Mouse (Mus musculus) neural tube, embryonic 13.5 days (tissue): ENCODE measurements at regions not wholly inside any gene's neighbourhood (a gene's known extent, or its start where the extent isn't known, plus 50 kb on each side); places are given as distances from the start of the nearest gene placed in this dataset.

ENCODE experiments used
- ATAC-seq: fragments of 200-750 bp; cut with Nextera tagmentation; 2 replicates; pipeline ENCODE4 v1.8.0; 2017; ENCODE audit warnings: low read depth, mild to moderate bottlenecking, moderate TSS enrichment, moderate library complexity
- H3K27ac ChIP-seq: fragments of 300-500 bp; sonication (generic); replicated peaks from 2 replicates; pipeline ENCODE4 v1.5.1; 2015; ENCODE audit warnings: moderate library complexity, mild to moderate bottlenecking, inconsistent platforms
- H3K27me3 ChIP-seq: fragments of 300-500 bp; sonication (generic); 2 replicates; pipeline ENCODE4 v1.6.1; 2015; ENCODE audit warnings: mild to moderate bottlenecking, inconsistent platforms
- H3K36me3 ChIP-seq: fragments of 300-500 bp; sonication (generic); 2 replicates; pipeline ENCODE4 v1.6.1; 2015; ENCODE audit warnings: mild to moderate bottlenecking, inconsistent platforms
- H3K4me1 ChIP-seq: fragments of 300-500 bp; sonication (generic); replicated peaks from 2 replicates; pipeline ENCODE4 v1.6.1; 2015; ENCODE audit warnings: inconsistent platforms
- H3K4me2 ChIP-seq: fragments of 300-500 bp; sonication (generic); 2 replicates; pipeline ENCODE4 v1.6.1; 2015; ENCODE audit warnings: inconsistent platforms, mild to moderate bottlenecking, moderate library complexity
- H3K4me3 ChIP-seq: fragments of 300-500 bp; sonication (generic); 2 replicates; pipeline ENCODE4 v1.5.1; 2015; ENCODE audit warnings: mild to moderate bottlenecking, inconsistent platforms
- H3K9ac ChIP-seq: fragments of 300-500 bp; sonication (generic); 2 replicates; pipeline ENCODE4 v1.6.1; 2015; ENCODE audit warnings: moderate library complexity, mild to moderate bottlenecking, inconsistent platforms
- H3K9me3 ChIP-seq: fragments of 300-500 bp; sonication (generic); 2 replicates; pipeline ENCODE4 v1.6.1; 2016; ENCODE audit warnings: inconsistent platforms
- WGBS: fragments of 180-500 bp; shearing (Covaris S2); methylation state at CpG from one replicate; pipeline ENCODE4 v1.1.7; 2015; 5-methylcytosine and 5-hydroxymethylcytosine counted together

GRCm38 (mm10) chr6:141041781-141042625, 207.1 kb upstream of the Pde3a start:
- Histone ChIP-seq H3K27me3 (no peaks in the 10 kb centered on the region), H3K4me3 (no peak overlapping the region), H3K36me3 (no peaks in the 10 kb centered on the region), H3K9me3 (no peaks in the 10 kb centered on the region), H3K4me1 (no peaks in the 10 kb centered on the region), H3K9ac (no peak overlapping the region), H3K27ac (no peak overlapping the region), H3K4me2 (no peak overlapping the region)
- 75% methylated on average over 16 of the region's 16 CpGs for WGBS
- no peak for ATAC-seq

GRCm38 (mm10) chr6:141048271-141048670, 200.8 kb upstream of the Pde3a start:
- Histone ChIP-seq H3K9me3 (no peaks in the 10 kb centered on the region), H3K4me2 (no peak overlapping the region), H3K4me1 (0 out of 2 replicates have a peak, but pooled peaks cover 5% of the 10 kb centered on the region), H3K27me3 (no peaks in the 10 kb centered on the region), H3K36me3 (no peaks in the 10 kb centered on the region), H3K27ac (no peak overlapping the region), H3K4me3 (no peak overlapping the region), H3K9ac (no peak overlapping the region)
- ATAC-seq = no peak
- 83% methylated on average over 2 of the region's 2 CpGs for WGBS

DNA sequence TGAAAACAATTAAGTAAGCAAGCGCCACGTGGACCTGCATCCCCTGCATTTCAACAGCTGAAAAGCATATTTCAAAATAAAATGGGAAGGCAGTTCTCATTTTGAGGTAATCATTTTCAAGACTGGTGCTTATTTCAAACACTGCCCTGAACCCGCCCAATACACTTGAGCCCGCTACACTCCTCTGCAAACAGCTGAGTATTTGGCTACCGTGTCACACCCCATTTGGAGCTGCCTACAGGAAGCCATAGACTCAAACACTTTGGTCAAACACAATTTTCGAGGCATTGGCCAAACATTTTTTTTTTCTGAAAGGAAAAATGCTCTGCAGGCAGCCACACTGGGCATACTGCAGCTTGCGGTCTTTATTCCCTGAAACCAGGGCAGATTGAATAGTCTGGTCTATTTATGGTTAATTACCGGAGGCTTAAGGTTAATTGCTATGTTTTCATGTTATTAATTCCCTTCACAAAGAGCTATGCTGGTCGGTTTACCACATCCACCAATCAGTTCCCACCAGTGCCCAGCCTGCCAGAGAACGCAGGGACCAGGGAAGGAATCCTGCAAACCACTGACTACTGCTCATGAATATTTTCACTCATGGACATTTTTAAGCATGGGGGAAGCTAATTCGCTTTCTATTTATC, 198.9 kb upstream of the Pde3a start:
- no peak for ATAC-seq
- Histone ChIP-seq H3K27me3 (no peaks in the 10 kb centered on the region), H3K4me2 (no peak overlapping the region), H3K4me3 (no peak overlapping the region), H3K36me3 (no peaks in the 10 kb centered on the region), H3K9me3 (no peaks in the 10 kb centered on the region), H3K9ac (no peak overlapping the region), H3K4me1 (0 out of 2 replicates have a peak, but pooled peaks cover 5% of the 10 kb centered on the region), H3K27ac (no peak overlapping the region; the same call in 1 of the 2 replicates)
- WGBS = 58% methylated on average over 11 of the region's 11 CpGs

DNA sequence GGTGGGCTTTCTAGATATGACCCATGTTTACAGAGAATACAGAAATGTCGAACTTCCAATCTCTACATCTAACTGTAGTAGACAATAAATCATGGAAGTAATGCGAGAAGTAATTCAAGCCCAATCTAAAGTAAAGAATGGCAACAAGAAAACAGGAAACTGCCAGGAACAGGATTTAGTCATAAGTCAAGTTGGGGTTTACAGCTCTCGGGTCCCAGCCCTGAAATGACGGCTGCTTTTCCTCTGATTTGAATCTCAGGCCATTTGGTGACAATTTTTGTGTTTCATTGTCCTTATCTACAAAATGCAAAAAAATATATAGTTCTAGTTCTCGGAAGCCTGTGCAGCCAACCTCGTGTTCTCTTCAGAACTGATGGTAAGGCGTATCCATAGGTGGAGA, 195.0 kb upstream of the Pde3a start:
- H3K27me3 ChIP-seq = no peaks in the 10 kb centered on the region
- H3K9me3 ChIP-seq = no peaks in the 10 kb centered on the region
- H3K27ac ChIP-seq = no peak overlapping the region
- WGBS = 84% methylated on average over 7 of the region's 7 CpGs
- no peak for ATAC-seq
- H3K4me2 ChIP-seq = no peak overlapping the region
- no peak overlapping the region for H3K9ac ChIP-seq
- 0 out of 2 replicates have a peak, but pooled peaks cover 5% of the 10 kb centered on the region for H3K4me1 ChIP-seq
- no peaks in the 10 kb centered on the region for H3K36me3 ChIP-seq
- H3K4me3 ChIP-seq = no peak overlapping the region

- 93% methylated on average over 11 of the region's 11 CpGs for WGBS
Measured at GRCm38 (mm10) chr6:141059250-141059916, 189.7 kb upstream of the Pde3a start.

GRCm38 (mm10) chr6:141065724-141066123, 183.3 kb upstream of the Pde3a start:
- Histone ChIP-seq H3K36me3 (no peaks in the 10 kb centered on the region), H3K9me3 (no peaks in the 10 kb centered on the region), H3K27me3 (no peaks in the 10 kb centered on the region), H3K4me1 (no peaks in the 10 kb centered on the region), H3K9ac (no peak overlapping the region), H3K4me2 (no peak overlapping the region), H3K4me3 (no peak overlapping the region), H3K27ac (no peak overlapping the region)
- no peak for ATAC-seq
- WGBS = 73% methylated on average over 4 of the region's 4 CpGs

More at GRCm38 (mm10) chr6:141059250-141059916, 189.7 kb upstream of the Pde3a start:
- Histone ChIP-seq H3K27ac (no peak overlapping the region), H3K36me3 (no peaks in the 10 kb centered on the region), H3K9me3 (no peaks in the 10 kb centered on the region), H3K4me1 (no peaks in the 10 kb centered on the region), H3K9ac (no peak overlapping the region), H3K27me3 (no peaks in the 10 kb centered on the region), H3K4me3 (no peak overlapping the region), H3K4me2 (no peak overlapping the region)
- no peak for ATAC-seq

- Histone ChIP-seq H3K4me2 (no peak overlapping the region), H3K4me3 (no peak overlapping the region), H3K36me3 (no peaks in the 10 kb centered on the region), H3K27ac (no peak overlapping the region), H3K27me3 (no peaks in the 10 kb centered on the region), H3K9ac (no peak overlapping the region), H3K9me3 (no peaks in the 10 kb centered on the region), H3K4me1 (no peaks in the 10 kb centered on the region)
- ATAC-seq = no peak
- WGBS = 54% methylated on average over 6 of the region's 6 CpGs
Measured at GRCm38 (mm10) chr6:141068861-141069467, 180.1 kb upstream of the Pde3a start.

DNA sequence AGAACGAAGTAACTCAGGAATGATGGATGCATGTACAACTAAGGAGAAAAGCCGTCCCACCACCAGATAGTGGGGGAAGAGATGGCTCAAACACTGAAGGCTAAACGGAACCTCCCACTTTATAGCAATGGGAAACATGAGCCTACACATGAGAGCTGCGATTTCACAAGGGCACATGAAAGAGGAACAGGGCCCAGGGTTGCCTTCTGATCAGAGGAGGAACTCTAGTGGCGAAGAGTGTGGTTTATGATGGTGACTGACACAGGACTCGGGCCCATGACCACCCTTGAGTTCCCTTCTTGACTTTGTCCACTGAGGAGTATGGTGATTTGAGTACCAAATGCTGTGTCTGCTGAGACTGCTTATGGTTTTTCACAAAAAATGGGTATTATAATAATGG, 179.2 kb upstream of the Pde3a start:
- H3K4me3 ChIP-seq = no peak overlapping the region
- WGBS = 93% methylated on average over 6 of the region's 6 CpGs
- H3K9me3 ChIP-seq = no peaks in the 10 kb centered on the region
- H3K4me2 ChIP-seq = no peak overlapping the region
- H3K4me1 ChIP-seq = no peaks in the 10 kb centered on the region
- no peaks in the 10 kb centered on the region for H3K36me3 ChIP-seq
- no peak for ATAC-seq
- no peaks in the 10 kb centered on the region for H3K27me3 ChIP-seq
- H3K9ac ChIP-seq = no peak overlapping the region
- no peak overlapping the region for H3K27ac ChIP-seq

- no peaks in the 10 kb centered on the region for H3K27me3 ChIP-seq
- H3K9ac ChIP-seq = no peak overlapping the region
- 89% methylated on average over 2 of the region's 2 CpGs for WGBS
- H3K27ac ChIP-seq = no peak overlapping the region
- no peak overlapping the region for H3K4me2 ChIP-seq
- ATAC-seq = no peak
- no peaks in the 10 kb centered on the region for H3K9me3 ChIP-seq
- H3K4me3 ChIP-seq = no peak overlapping the region
- no peaks in the 10 kb centered on the region for H3K4me1 ChIP-seq
- H3K36me3 ChIP-seq = no peaks in the 10 kb centered on the region
Measured at GRCm38 (mm10) chr6:141071507-141071906, 177.6 kb upstream of the Pde3a start.

- H3K27ac ChIP-seq = 0 out of 2 replicates have a peak overlapping the region, but pooled peaks have one; percentile 18
Measured at GRCm38 (mm10) chr6:141091076-141091780, 157.8 kb upstream of the Pde3a start.

DNA sequence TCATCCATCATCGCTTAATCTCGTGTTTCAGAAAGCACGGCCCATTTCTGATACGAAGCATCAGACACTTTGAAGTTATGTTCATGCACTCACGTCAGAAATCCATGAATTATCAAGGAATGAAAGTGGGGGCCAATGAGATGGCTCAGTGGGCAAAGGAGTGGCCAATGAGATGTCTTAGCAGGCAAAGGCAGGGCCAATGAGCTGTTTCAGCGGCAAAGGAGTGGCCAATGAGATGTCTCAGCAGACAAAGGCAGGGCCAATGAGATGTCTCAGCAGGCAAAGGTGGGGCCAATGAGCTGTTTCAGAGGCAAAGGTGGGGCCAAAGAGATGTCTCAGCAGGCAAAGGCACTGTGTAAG, 157.3 kb upstream of the Pde3a start:
- Histone ChIP-seq H3K27me3 (no peaks in the 10 kb centered on the region), H3K4me2 (no peak overlapping the region), H3K9ac (no peak overlapping the region), H3K9me3 (no peaks in the 10 kb centered on the region), H3K27ac (no peak overlapping the region), H3K4me1 (no peaks in the 10 kb centered on the region), H3K36me3 (no peaks in the 10 kb centered on the region), H3K4me3 (no peak overlapping the region)
- no peak for ATAC-seq
- WGBS = 85% methylated on average over 6 of the region's 6 CpGs

More at GRCm38 (mm10) chr6:141091076-141091780, 157.8 kb upstream of the Pde3a start:
- Histone ChIP-seq H3K9me3 (no peaks in the 10 kb centered on the region), H3K4me1 (no peaks in the 10 kb centered on the region), H3K27me3 (no peaks in the 10 kb centered on the region), H3K36me3 (no peaks in the 10 kb centered on the region), H3K9ac (no peak overlapping the region), H3K4me2 (no peak overlapping the region), H3K4me3 (no peak overlapping the region)
- 62% methylated on average over 9 of the region's 9 CpGs for WGBS
- no peak; the same call in 1 of the 2 replicates for ATAC-seq
